Mouse (Mus musculus) neural tube, embryonic 13.5 days (tissue): ENCODE data around the gene Kif17. TPM values are rescaled to one million over a fixed set of nuclear protein-coding genes. Genes with fewer than 3 reads are reported as not detected.

ENCODE experiments used
- microRNA-seq: library from miRNA; unstranded; fragments of <30 nt; microRNA quantifications from one replicate; pipeline ENCODE4, GENCODE M21; 2016
- polyA plus RNA-seq: library from polyadenylated mRNA; unstranded; fragments of >200 nt; fragmentation: Nextera tagmentation; extraction: Ambion mirVana; gene quantifications from 2 replicates; pipeline ENCODE4 v1.2.1, GENCODE M21; 2015

Kif17 gene
- polyA plus RNA-seq, 1 experiment from 2014 or later: 2.1 TPM

Small RNA genes lying within 50 kb of the gene (microRNA-seq; reads per million reads assigned to microRNA genes)
- gene Gm27646 (not detected), gene Mir7019 (0.89 reads per million)

Other genes starting within 250 kb of the Kif17 start
- gene Hp1bp3, start 34.1 kb upstream of the Kif17 start, polyA plus RNA-seq: 172 and 212 TPM in 2 replicates
- gene Sh2d5, start within 50 bp of the Kif17 start, polyA plus RNA-seq: 9.4 TPM in 2 replicates
- 214 and 216 TPM in 2 replicates for gene Ddost, start 54.3 kb downstream of the Kif17 start, polyA plus RNA-seq
- 84.9 and 94.0 TPM in 2 replicates for gene Pink1, start 75.9 kb downstream of the Kif17 start, polyA plus RNA-seq
- 6.4 and 7.1 TPM in 2 replicates for gene Cda, start 117.6 kb downstream of the Kif17 start, polyA plus RNA-seq
- gene Fam43b, start 146.1 kb downstream of the Kif17 start, polyA plus RNA-seq: 2.2 and 2.6 TPM in 2 replicates
- gene Mul1, start 184.2 kb downstream of the Kif17 start, polyA plus RNA-seq: 19.8 and 21.6 TPM in 2 replicates
- gene Camk2n1, start 203.9 kb downstream of the Kif17 start, polyA plus RNA-seq: 15.0 and 15.3 TPM in 2 replicates